Mouse (Mus musculus) stomach, adult 2 months (tissue): ENCODE data around the gene Omp. TPM values are rescaled to one million over a fixed set of nuclear protein-coding genes. Genes with fewer than 3 reads are reported as not detected.

ENCODE experiments used
- polyA plus RNA-seq: library from polyadenylated mRNA; depleted of rRNA; stranded (reverse); fragments of >200 nt; gene quantifications from 2 replicates; pipeline ENCODE4 v1.2.3, GENCODE M21; 2012; rRNA removed

The Omp gene
- polyA plus RNA-seq, result 3.0 and 3.7 TPM in 2 replicates

DNA sequence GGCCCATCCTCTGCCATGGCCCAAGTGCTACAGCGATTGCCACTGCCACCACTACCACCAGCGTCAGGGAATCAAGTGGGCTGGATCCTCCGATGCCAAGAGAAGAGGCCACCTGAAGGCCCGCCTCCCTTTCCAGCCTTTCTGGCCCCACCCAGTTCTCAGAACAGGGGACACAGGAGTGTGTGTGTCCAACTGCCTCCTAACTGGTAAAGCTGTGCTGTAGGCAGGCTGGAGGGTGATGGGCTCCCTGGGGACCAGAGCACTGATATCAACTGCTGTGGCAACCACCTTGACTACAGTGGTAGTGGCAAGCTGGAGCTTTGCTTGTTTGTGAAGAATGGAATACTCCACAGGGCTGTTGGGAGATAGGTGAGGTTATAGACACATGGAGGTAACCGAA, at the start of gene Omp:
Omp (minus strand) TSS at position 101 of the 400 bp plus-strand sequence.

DNA sequence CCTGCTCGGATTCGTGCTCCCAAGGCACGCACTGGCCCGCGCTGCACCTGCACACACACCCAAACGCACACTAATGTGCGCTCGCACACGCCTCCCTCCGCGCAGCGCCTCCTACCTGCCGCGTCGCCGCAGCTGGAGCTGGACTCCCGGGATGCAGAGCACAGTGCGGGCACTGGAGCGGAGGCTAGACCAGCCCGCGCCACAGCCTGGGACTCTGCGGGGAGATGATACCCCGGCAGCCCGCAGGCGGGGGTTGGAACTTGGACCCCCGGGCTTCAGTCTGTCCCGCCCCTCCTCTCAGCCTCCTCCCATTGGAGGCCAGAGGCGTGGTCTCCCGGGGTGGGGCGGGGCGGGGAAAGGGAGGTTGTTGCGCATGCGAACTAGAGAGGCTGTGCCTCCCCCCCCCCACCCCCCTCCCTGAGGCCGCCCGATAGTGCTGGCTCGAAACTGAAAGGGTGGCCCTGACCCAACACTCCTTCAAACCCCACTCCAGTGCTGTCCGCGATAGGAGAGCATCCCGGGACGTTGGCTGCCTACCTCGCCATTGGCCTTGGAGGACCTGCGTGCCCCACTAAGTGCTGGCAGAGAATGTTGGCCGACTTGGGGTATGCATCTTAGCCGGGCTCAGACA, 32.7 kb upstream of the Omp start, which contains the start of gene Capn5:
Capn5 (minus strand) TSS at position 346 of the 631 bp plus-strand sequence.

DNA sequence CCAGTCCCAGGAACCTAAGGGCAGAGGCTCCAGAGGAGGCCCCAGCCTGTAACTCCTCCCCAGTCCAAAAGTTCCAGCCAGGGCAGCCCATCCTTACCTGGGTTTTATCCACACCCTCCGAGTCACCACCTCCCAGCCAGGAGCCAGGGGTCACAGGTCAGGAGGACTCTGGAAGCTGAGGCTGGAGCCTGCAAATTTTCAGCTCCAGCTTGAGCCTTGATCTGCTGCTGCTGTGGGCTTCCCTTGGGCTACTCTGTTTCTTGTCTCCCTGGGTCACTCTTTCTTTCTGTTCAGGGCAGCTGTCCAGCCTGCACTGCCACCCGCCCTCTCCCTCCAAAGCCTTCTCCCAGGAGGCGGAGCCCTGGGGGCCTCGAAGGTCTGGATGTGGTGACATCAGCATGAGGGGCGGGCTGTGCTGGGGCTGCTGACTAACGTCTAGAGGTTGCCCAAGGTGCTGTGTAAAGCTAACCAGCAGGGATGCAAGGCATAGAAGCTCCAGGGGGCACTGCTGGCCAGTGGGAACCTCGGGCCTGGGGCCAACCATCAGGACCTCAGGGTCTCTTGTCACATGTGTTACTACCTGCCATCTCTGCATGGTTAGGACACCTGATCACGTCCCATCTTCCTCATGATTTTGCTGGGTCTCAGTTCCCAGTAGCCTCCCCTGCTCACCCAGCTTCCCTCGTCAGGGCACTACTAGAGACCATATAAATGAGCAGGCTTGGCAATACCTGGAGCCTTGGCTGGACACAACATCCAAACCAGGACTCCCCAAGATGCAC, 25.9 kb downstream of the Omp start, which contains the start of gene Myo7a:
Myo7a (minus strand) TSS at position 346 of the 782 bp plus-strand sequence.

Other genes starting within 250 kb of the Omp start
- not detected in 2 replicates for gene Gdpd4, start 225.5 kb downstream of the Omp start, polyA plus RNA-seq
- 5.0 and 6.3 TPM in 2 replicates for gene Myo7a, start 26.0 kb downstream of the Omp start, polyA plus RNA-seq
- 42.3 and 42.5 TPM in 2 replicates for gene Capn5, start 32.8 kb upstream of the Omp start, polyA plus RNA-seq
- gene B3gnt6, start 54.0 kb upstream of the Omp start, polyA plus RNA-seq, result 0.28 and 0.38 TPM in 2 replicates
- 1.4 and 1.7 TPM in 2 replicates for gene Acer3, start 175.7 kb upstream of the Omp start, polyA plus RNA-seq
- 42.7 and 45.1 TPM in 2 replicates for gene Tsku, start 215.8 kb upstream of the Omp start, polyA plus RNA-seq